Mouse (Mus musculus) G1E (cell line): Measurements from ENCODE around the gene Cabin1.

ENCODE experiments used
- CTCF ChIP-seq: IDR thresholded peaks from 2 replicates; pipeline ENCODE4 v1.5.1; 2012; ENCODE audit warnings: low read depth, low read length, inconsistent platforms, mixed read lengths
- GATA1 ChIP-seq: IDR thresholded peaks from 2 replicates; pipeline ENCODE4 v1.6.1; 2012; ENCODE audit warnings: borderline replicate concordance, low read length, inconsistent platforms, mixed read lengths
- GATA2 ChIP-seq: IDR thresholded peaks from 2 replicates; pipeline ENCODE4 v1.6.1; 2012; ENCODE audit warnings: low read depth, low read length, inconsistent platforms, borderline replicate concordance
- POLR2AphosphoS5 ChIP-seq: IDR thresholded peaks from 2 replicates; pipeline ENCODE4 v1.6.1; 2012; ENCODE audit warnings: low read depth, low read length, inconsistent platforms; ENCODE audit not compliant: insufficient replicate concordance

DNA sequence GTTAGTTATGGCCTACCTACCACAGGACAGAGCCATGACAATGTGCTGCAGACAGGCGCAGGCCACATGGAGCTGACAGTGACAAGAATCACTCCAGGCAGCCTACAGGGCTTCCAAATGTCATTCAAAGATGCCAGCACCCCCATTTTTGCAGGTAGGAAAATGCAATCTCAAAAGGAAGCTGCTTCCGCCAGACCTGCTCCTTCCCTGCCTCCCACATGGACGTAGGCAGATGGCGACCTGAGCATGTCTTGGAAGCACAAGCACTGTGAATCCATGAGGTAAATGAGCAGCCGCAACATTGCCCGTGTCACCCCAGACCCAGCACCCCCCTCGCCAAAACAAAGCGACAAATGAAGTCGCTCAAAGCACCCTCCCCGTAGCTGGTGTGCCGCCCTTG, 51.1 kb downstream of the Cabin1 start:
- TF ChIP-seq CTCF: no peak
- TF ChIP-seq POLR2AphosphoS5: no peak
- TF ChIP-seq GATA2: no peak
- TF ChIP-seq GATA1: no peak
